Mouse (Mus musculus): ENCODE measurements at regions not wholly inside any gene's neighbourhood (a gene's known extent, or its start where the extent isn't known, plus 50 kb on each side); places are given as distances from the start of the nearest gene placed in this dataset.

DNA sequence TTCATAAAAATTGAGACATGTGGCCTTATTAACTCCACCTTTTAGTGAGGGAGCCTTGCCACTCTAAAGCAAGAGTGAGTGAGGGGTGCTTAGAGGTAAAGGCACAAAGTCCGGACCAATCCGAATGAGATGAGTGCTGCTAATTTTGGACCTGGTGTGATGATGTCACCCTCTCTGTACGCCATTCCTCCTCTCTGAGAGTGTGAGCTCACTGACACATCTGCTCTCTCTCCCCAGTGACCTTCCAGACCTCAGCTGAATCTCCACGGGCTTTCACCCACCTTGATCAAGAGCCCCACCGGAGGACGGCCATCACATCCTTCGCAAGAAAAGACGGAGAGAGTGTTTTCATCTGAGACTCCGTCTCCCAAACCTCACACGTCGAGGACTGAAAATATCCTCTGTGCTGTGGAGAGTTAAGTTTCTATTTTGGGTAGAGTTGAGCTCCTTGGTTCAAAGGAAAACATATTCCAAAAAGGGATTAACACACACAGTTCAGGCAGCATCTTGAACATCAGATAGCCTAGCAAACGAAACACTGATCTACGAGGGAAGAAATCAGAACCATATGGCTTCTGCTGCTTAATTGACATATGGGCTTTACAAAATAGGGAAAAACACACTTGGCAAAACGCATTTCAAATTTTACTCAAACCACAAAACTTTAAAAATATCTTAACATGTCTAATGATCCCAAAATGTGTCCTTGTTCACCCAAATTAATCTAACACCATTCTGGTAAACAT lies 96.2 kb upstream of the 3110018I06Rik start:
- DNase-seq (ENCODE audit: low spot score in 2 of 2) = no peak

DNA sequence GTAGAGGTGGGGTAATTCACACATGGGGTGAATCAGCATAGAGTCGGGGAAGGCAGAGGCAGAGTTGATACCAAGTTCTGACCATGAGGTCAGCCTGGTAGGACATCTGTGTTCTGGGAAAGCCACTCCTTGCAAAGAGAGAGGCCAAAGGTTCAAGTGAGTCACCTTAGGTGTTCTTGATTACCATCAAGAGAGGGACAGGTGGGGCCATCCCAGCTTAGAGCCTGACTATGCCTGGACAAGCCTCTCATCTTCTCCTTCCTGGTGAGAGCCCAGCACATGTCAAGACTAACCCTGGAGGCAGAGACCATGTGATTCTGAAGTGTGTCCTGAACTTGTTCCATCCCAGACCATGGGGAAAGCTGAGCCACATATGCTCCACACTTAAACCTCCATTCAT lies 94.0 kb upstream of the 3110018I06Rik start:
- no peak for DNase-seq (ENCODE audit: low spot score in 2 of 2)

GRCm38 (mm10) chr12:107404821-107405220 lies 83.6 kb upstream of the 3110018I06Rik start:
- no peak for DNase-seq (ENCODE audit: low spot score in 2 of 2)

GRCm38 (mm10) chr12:107423923-107424322 lies 64.5 kb upstream of the 3110018I06Rik start:
- no peak for DNase-seq (ENCODE audit: low spot score in 2 of 2)

GRCm38 (mm10) chr12:107438506-107438905 lies 49.9 kb upstream of the 3110018I06Rik start:
- no peak for DNase-seq (ENCODE audit: low spot score in 2 of 2)
